Mouse (Mus musculus) kidney, adult 2 months (tissue): ENCODE measurements around the gene Card10. TPM values are rescaled to one million over a fixed set of nuclear protein-coding genes. Genes with fewer than 3 reads are reported as not detected.

Experiments used
- DNase-seq: peaks from one replicate; pipeline ENCODE4 v3.0.0; 2021
- H3K27ac ChIP-seq: fragments of 200-500 bp; 2 replicates; pipeline ENCODE4 v1.5.1; 2012; ENCODE audit warnings: low read depth, low read length, control low read depth, inconsistent platforms; ENCODE audit not compliant: insufficient read depth
- H3K27me3 ChIP-seq: fragments of 200-500 bp; replicated peaks from 2 replicates; pipeline ENCODE4 v1.6.1; 2012; ENCODE audit warnings: mild to moderate bottlenecking, moderate library complexity, low read length, inconsistent platforms; ENCODE audit not compliant: control insufficient read depth, insufficient read depth
- H3K36me3 ChIP-seq: fragments of 200-500 bp; 2 replicates; pipeline ENCODE4 v1.6.1; 2012; ENCODE audit warnings: mild to moderate bottlenecking, moderate library complexity, low read length, inconsistent platforms; ENCODE audit not compliant: control insufficient read depth, insufficient read depth
- H3K4me1 ChIP-seq: fragments of 200-500 bp; 2 replicates; pipeline ENCODE4 v1.6.1; 2011; ENCODE audit warnings: low read length; ENCODE audit not compliant: control insufficient read depth, insufficient read depth
- H3K4me3 ChIP-seq: fragments of 200-500 bp; 2 replicates; pipeline ENCODE4 v1.5.1; 2011; ENCODE audit warnings: mild to moderate bottlenecking, low read depth, low read length, control low read depth; ENCODE audit not compliant: insufficient read depth
- CTCF ChIP-seq: fragments of 200-500 bp; conservative IDR thresholded peaks from 2 replicates; pipeline ENCODE4 v1.5.1; 2011; ENCODE audit warnings: low read depth, mild to moderate bottlenecking, control low read depth, low read length, moderate library complexity, mixed read lengths; ENCODE audit not compliant: insufficient read depth, insufficient read length
- POLR2A ChIP-seq: fragments of 200-500 bp; IDR thresholded peaks from one replicate; pipeline ENCODE4 v1.6.1; 2011; ENCODE audit warnings: low read depth, low read length, control low read depth
- WGBS: fragments of 180-500 bp; shearing (Covaris S2); methylation state at CpG from one replicate; pipeline ENCODE4 v1.1.7; 2018; 5-methylcytosine and 5-hydroxymethylcytosine counted together
- polyA plus RNA-seq: library from polyadenylated mRNA; depleted of rRNA; stranded (reverse); fragments of >200 nt; gene quantifications from 2 replicates; pipeline ENCODE4 v1.2.3, GENCODE M21; 2012; rRNA removed

The Card10 gene
- polyA plus RNA-seq, 1 experiment = 80.4 TPM

DNA sequence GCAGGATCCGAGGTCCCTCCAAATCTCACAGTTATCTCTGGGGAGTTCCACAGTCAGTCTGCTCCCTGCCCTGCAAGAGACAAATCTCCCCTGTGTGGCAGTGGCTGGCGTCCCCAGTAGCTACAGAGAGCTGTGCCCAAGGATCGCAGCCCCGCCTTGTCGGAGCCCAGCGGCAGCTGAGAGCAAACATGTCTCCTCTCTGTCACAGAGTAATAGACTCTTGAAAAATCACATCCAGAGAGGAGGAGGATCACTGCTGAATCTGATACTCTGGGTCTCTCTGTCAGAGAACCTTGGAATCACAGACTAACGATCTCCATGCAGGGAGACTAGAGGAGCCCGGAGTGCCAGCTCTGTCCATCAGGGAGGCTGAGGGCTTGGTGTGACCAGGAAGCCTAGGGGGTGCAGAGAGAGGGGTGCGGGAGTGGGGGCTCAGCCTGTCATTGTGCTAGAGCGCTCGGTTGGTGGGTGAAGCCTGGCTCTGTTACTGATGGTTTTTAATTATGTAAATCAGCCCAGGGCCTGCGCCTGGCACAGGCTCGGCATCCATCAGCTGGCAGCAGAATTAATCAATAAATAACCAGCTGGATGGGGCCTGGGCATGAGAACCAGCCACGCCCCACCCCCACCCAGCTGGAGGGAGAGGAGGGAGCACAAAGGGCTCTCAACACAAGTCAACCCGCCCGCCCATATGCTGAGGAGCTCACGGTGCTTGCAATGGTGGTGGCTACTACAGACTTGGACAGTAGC is 67.2 kb downstream of the Card10 start:
- no peak overlapping the region for H3K27ac ChIP-seq
- peak; percentile 57 for DNase-seq
- H3K27me3 ChIP-seq = no peaks in the 10 kb centered on the region
- no peaks in the 10 kb centered on the region for H3K36me3 ChIP-seq
- TF ChIP-seq CTCF (no peak), POLR2A (no peak)
- WGBS = 22% methylated on average over 17 of the region's 17 CpGs
- H3K4me1 ChIP-seq = no peaks in the 10 kb centered on the region
- no peak overlapping the region for H3K4me3 ChIP-seq

DNA sequence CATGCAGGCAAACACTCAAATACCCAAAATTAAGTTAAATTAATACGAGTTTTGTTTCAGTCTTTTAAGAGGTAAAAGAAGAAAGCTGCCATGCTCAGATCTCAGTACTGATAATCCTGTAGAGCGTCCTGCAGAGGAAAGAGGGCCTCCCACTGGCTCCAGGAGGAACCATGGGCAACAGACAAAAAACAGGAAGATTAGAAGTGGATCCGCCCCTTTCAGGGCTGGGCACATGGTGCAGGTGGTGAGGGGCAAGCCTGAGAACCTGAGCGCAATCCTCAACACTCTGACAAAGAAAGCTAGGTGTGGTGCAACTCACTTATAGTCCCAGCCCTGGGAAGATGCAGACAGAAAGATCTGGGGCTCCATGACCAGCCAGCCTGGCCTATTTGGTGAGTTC is 71.0 kb downstream of the Card10 start:
- Histone ChIP-seq H3K27me3 (no peaks in the 10 kb centered on the region), H3K27ac (no peak overlapping the region), H3K36me3 (no peaks in the 10 kb centered on the region), H3K4me1 (no peaks in the 10 kb centered on the region), H3K4me3 (no peak overlapping the region)
- no peak for DNase-seq
- TF ChIP-seq CTCF (no peak), POLR2A (no peak)
- 75% methylated on average over 4 of the region's 4 CpGs for WGBS

DNA sequence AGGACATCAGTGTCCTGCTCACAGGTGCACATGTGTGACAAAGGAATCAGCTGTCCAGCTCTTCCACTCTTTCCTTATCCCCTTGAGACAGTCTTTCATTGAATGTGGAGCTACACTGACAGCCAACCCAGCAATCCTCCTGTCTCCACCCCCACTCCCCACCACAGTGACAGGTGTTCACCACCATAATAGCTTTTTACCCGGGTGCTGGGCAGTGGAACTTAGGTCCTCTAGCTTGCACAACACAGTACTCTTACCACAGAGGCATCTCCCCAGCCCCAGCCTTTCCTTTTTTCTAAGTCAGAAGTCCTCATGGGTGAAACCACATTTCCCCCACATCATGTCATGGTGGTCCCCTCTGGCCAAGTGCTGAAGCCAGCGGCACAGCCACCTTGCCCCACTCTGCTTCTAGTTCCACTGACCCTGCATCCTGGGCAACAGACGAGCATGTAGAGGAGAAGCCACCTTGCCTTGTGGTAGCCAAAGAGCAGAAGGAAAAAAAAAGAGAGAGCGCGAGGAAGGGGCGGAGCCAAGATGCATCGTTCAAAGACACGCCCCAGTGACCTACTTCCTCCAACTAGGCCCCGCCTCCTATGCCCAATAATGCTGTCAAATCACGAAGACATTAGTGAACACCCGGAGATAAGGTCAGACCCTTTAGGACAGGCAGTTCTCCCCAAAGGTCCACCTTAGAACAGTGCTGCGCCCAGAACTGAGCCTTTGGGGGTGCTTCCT is 72.4 kb downstream of the Card10 start:
- 78% methylated on average over 12 of the region's 12 CpGs for WGBS
- H3K27ac ChIP-seq = no peak overlapping the region

DNA sequence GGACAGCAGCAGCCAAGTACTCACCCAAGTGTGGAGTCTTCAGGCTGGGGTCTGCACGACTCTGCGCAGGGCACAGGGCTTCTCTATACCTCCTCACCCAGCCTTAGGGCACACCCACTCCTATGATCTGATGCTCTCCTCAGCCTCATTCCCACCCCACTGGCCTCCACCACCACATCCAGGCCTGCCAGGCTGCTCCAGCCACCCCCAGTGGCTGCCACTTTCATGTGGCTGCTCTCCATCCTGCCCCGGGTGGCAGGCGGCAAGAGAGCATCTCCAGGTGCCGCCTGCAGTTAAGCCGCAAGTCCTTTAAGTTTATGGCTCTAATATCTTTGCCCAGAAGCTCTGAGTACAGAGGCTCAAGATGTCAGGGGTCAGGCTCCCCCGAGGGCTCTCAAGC is 76.1 kb downstream of the Card10 start:
- Histone ChIP-seq H3K4me3 (no peak overlapping the region), H3K27me3 (no peaks in the 10 kb centered on the region), H3K27ac (no peak overlapping the region), H3K36me3 (no peaks in the 10 kb centered on the region), H3K4me1 (no peaks in the 10 kb centered on the region)
- TF ChIP-seq CTCF (no peak), POLR2A (no peak)
- 54% methylated on average over 7 of the region's 7 CpGs for WGBS
- DNase-seq = no peak

More for the DNA sequence above, 72.4 kb downstream of the Card10 start:
- no peak overlapping the region for H3K4me3 ChIP-seq
- no peak for DNase-seq
- H3K36me3 ChIP-seq = no peaks in the 10 kb centered on the region
- TF ChIP-seq POLR2A = no peak
- TF ChIP-seq CTCF = no peak
- H3K27me3 ChIP-seq = no peaks in the 10 kb centered on the region
- no peaks in the 10 kb centered on the region for H3K4me1 ChIP-seq

Other genes with a start within 250 kb of the Card10 start
- gene Rac2, start 230.3 kb downstream of the Card10 start, polyA plus RNA-seq = 32.3 and 117 TPM in 2 replicates
- gene Cyth4, start 206.0 kb downstream of the Card10 start, polyA plus RNA-seq = 10.6 and 12.1 TPM in 2 replicates
- gene Elfn2, start 84.3 kb downstream of the Card10 start, polyA plus RNA-seq = 0.03 and 0.04 TPM in 2 replicates
- 15.7 and 16.6 TPM in 2 replicates for gene Mfng, start 29.6 kb downstream of the Card10 start, polyA plus RNA-seq
- 59.2 and 66.7 TPM in 2 replicates for gene Cdc42ep1, start 39.6 kb upstream of the Card10 start, polyA plus RNA-seq
- 0.24 and 0.25 TPM in 2 replicates for gene Lgals2, start 52.5 kb upstream of the Card10 start, polyA plus RNA-seq
- 56.5 and 68.1 TPM in 2 replicates for gene Gga1, start 74.1 kb upstream of the Card10 start, polyA plus RNA-seq
- gene Gm49510, start 96.6 kb upstream of the Card10 start, polyA plus RNA-seq = 0.03 TPM in 1 of 2 replicates, not detected in the other
- 26.2 and 30.0 TPM in 2 replicates for gene Sh3bp1, start 96.7 kb upstream of the Card10 start, polyA plus RNA-seq
- 1.7 and 1.9 TPM in 2 replicates for gene Pdxp, start 110.9 kb upstream of the Card10 start, polyA plus RNA-seq
- 310 and 318 TPM in 2 replicates for gene Lgals1, start 123.7 kb upstream of the Card10 start, polyA plus RNA-seq
- gene Nol12, start 131.9 kb upstream of the Card10 start, polyA plus RNA-seq = 19.3 and 24.1 TPM in 2 replicates
- 41.8 and 47.6 TPM in 2 replicates for gene Triobp, start 144.7 kb upstream of the Card10 start, polyA plus RNA-seq
- gene H1f0, start 225.4 kb upstream of the Card10 start, polyA plus RNA-seq = 123 and 145 TPM in 2 replicates
- gene Galr3, start 238.8 kb upstream of the Card10 start, polyA plus RNA-seq = 0.64 and 1.2 TPM in 2 replicates